Mouse (Mus musculus) retina, postnatal 7 days (tissue): ENCODE measurements around the gene Ddx55.

Experiments used
- DNase-seq: peaks from one replicate; pipeline ENCODE4 v3.0.0-alpha.2; 2012; ENCODE audit warnings: low read depth, low spot score

Ddx55 gene

GRCm38 (mm10) chr5:124552558-124553307 is at the start of gene Ddx55:
Ddx55 (plus strand) TSS chr5:124552864.
- DNase-seq: peak; percentile 85

GRCm38 (mm10) chr5:124503742-124504141 is 48.9 kb upstream of the Ddx55 start:
- DNase-seq: no peak

GRCm38 (mm10) chr5:124505235-124505634 is 47.4 kb upstream of the Ddx55 start:
- no peak for DNase-seq

GRCm38 (mm10) chr5:124506731-124507359 is 45.8 kb upstream of the Ddx55 start:
- no peak for DNase-seq

GRCm38 (mm10) chr5:124509200-124509599 is 43.5 kb upstream of the Ddx55 start:
- DNase-seq: no peak

- DNase-seq: no peak
Measured at GRCm38 (mm10) chr5:124509742-124510237, 42.9 kb upstream of the Ddx55 start.

GRCm38 (mm10) chr5:124510536-124511050 is 42.1 kb upstream of the Ddx55 start:
- no peak for DNase-seq

- no peak for DNase-seq
Measured at GRCm38 (mm10) chr5:124515789-124516188, 36.9 kb upstream of the Ddx55 start.

- no peak for DNase-seq
Measured at GRCm38 (mm10) chr5:124518648-124519047, 34.0 kb upstream of the Ddx55 start.

GRCm38 (mm10) chr5:124521588-124521987 is 31.1 kb upstream of the Ddx55 start:
- DNase-seq: no peak

GRCm38 (mm10) chr5:124523032-124523431 is 29.6 kb upstream of the Ddx55 start:
- DNase-seq: no peak

GRCm38 (mm10) chr5:124524943-124525342 is 27.7 kb upstream of the Ddx55 start:
- DNase-seq: no peak

- no peak for DNase-seq
Measured at GRCm38 (mm10) chr5:124528351-124528750, 24.3 kb upstream of the Ddx55 start.

GRCm38 (mm10) chr5:124528791-124529190 is 23.9 kb upstream of the Ddx55 start:
- DNase-seq: no peak

- DNase-seq: no peak
Measured at GRCm38 (mm10) chr5:124529191-124529651, 23.4 kb upstream of the Ddx55 start.

GRCm38 (mm10) chr5:124529697-124530096 is 23.0 kb upstream of the Ddx55 start:
- DNase-seq: no peak

GRCm38 (mm10) chr5:124530655-124531582 is 21.7 kb upstream of the Ddx55 start, which contains the start of gene Rilpl1:
Rilpl1 (minus strand) TSS chr5:124531391.
- peak; percentile 51 for DNase-seq

- DNase-seq: no peak
Measured at GRCm38 (mm10) chr5:124531583-124531930, 21.1 kb upstream of the Ddx55 start.

GRCm38 (mm10) chr5:124532451-124532850 is 20.2 kb upstream of the Ddx55 start:
- DNase-seq: no peak

GRCm38 (mm10) chr5:124535016-124535415 is 17.6 kb upstream of the Ddx55 start:
- no peak for DNase-seq

- DNase-seq: no peak
Measured at GRCm38 (mm10) chr5:124536776-124537175, 15.9 kb upstream of the Ddx55 start.
